8 mouse cellular contexts compared by ENCODE assay signal in genomic region chr10:128909567-128910028, GRCm38 (mm10). TPM values are rescaled to one million over a fixed set of nuclear protein-coding genes. Genes with fewer than 3 reads are reported as not detected.
DNase-seq lines count a peak whose midpoint lies in the region; ATAC-seq and TF ChIP-seq lines count a peak whose summit lies in the region.

No protein-coding gene starts in this region.

- peak; percentile 81 for DNase-seq in ES-CJ7 (ENCODE audit: low read depth, low spot score)
- DNase-seq in cerebellum, adult 18-20 months: peak; percentile 56 to 59
- DNase-seq in heart, postnatal 25 days (ENCODE audit: low spot score): peak; percentile 85
- peak; percentile 65 to 78 for DNase-seq in layer of hippocampus, adult 2 months (ENCODE audit: low spot score in 2 of 2)
- peak; percentile 92 for DNase-seq in lung, embryonic 14.5 days
- DNase-seq in yolk sac, embryonic 10.5 days (ENCODE audit: low spot score): peak; percentile 95

- no peaks in the 10 kb centered on the region for H3K27me3 ChIP-seq in forebrain, embryonic 16.5 days (replicated peaks; ENCODE audit: control insufficient read depth, insufficient read depth, low read length)
- H3K27me3 ChIP-seq in lung, embryonic 14.5 days (ENCODE audit: insufficient read depth, low read length): no peaks in the 10 kb centered on the region

- ATAC-seq in forebrain, embryonic 16.5 days: peak; percentile 60
- peak; percentile 84 for ATAC-seq in lung, embryonic 14.5 days (ENCODE audit: insufficient read depth)

- H3K4me2 ChIP-seq in forebrain, embryonic 16.5 days (ENCODE audit: low read length): peak overlapping the region; percentile 78
- peak overlapping the region; percentile 74 for H3K4me2 ChIP-seq in lung, embryonic 14.5 days

- peak; percentile 30; the same call in 1 of the 2 replicates for TF ChIP-seq POLR2A in olfactory bulb, adult 2 months (IDR thresholded peaks at IDR 0.05; ENCODE audit: insufficient read depth, low read depth, low read length)

- under 1% methylated on average over 39 of the region's 41 CpGs for WGBS in forebrain, embryonic 16.5 days
- under 1% methylated on average over 41 of the region's 41 CpGs for WGBS in lung, embryonic 14.5 days
- 3% methylated on average over 39 of the region's 41 CpGs for WGBS in olfactory bulb, adult 2 months

- no peaks in the 10 kb centered on the region for H3K9me3 ChIP-seq in forebrain, embryonic 16.5 days (ENCODE audit: control insufficient read depth, low read length)
- no peaks in the 10 kb centered on the region for H3K9me3 ChIP-seq in lung, embryonic 14.5 days (ENCODE audit: low read depth, low read length)

- peak overlapping the region; percentile 75 for H3K4me3 ChIP-seq in forebrain, embryonic 16.5 days (replicated peaks; ENCODE audit: low read length)
- H3K4me3 ChIP-seq in layer of hippocampus, adult 2 months: peak overlapping the region; percentile 74
- peak overlapping the region; percentile 86 for H3K4me3 ChIP-seq in lung, embryonic 14.5 days (ENCODE audit: low read depth, low read length)
- H3K4me3 ChIP-seq in olfactory bulb, adult 2 months (ENCODE audit: insufficient read depth, low read depth, low read length): peak overlapping the region; percentile 76

- peak overlapping the region; percentile 28; the same call in 1 of the 2 replicates for H3K27ac ChIP-seq in forebrain, embryonic 16.5 days (ENCODE audit: low read length)
- H3K27ac ChIP-seq in layer of hippocampus, adult 2 months: peak overlapping the region; percentile 98
- H3K27ac ChIP-seq in lung, embryonic 14.5 days (ENCODE audit: low read depth): peak overlapping the region; percentile 92
- peak overlapping the region; percentile 81 for H3K27ac ChIP-seq in olfactory bulb, adult 2 months (ENCODE audit: insufficient read depth, low read depth, low read length)

- H3K4me1 ChIP-seq in forebrain, embryonic 16.5 days (replicated peaks; ENCODE audit: control insufficient read depth, insufficient read depth, low read length): peaks cover 15% of the 10 kb centered on the region
- H3K4me1 ChIP-seq in lung, embryonic 14.5 days (ENCODE audit: insufficient read depth): peaks cover 4% of the 10 kb centered on the region; the same call in 1 of the 2 replicates
- peaks cover 24% of the 10 kb centered on the region for H3K4me1 ChIP-seq in olfactory bulb, adult 2 months (ENCODE audit: control insufficient read depth, insufficient read depth, low read length)

- TF ChIP-seq CTCF in layer of hippocampus, adult 2 months (conservative IDR thresholded peaks at IDR 0.05): no peak
- no peak for TF ChIP-seq CTCF in lung, embryonic 14.5 days (IDR thresholded peaks at IDR 0.05; ENCODE audit: low read depth)
- TF ChIP-seq CTCF in olfactory bulb, adult 2 months (IDR thresholded peaks at IDR 0.05; ENCODE audit: insufficient read depth, low read depth, low read length): no peak

- no peaks in the 10 kb centered on the region for H3K36me3 ChIP-seq in forebrain, embryonic 16.5 days (ENCODE audit: control insufficient read depth, insufficient read depth)
- H3K36me3 ChIP-seq in lung, embryonic 14.5 days (ENCODE audit: insufficient read depth): peaks cover 24% of the 10 kb centered on the region

- intact Hi-C loops in heart, postnatal 25 days (cut with DNase I): loop anchor here (5.0 kb wide), 2 partner anchors 38 to 68 kb away; no protein-coding TSS in a partner anchor

- H3K9ac ChIP-seq in forebrain, embryonic 16.5 days (replicated peaks; ENCODE audit: low read depth, low read length): peak overlapping the region; percentile 84
- peak overlapping the region; percentile 96 for H3K9ac ChIP-seq in lung, embryonic 14.5 days

RNA-seq across cellular contexts. Expression of gene Cd63, which starts 8.8 kb away (rescaled TPM):
- polyA plus RNA-seq in forebrain, embryonic 16.5 days (2015; fragmentation: Nextera tagmentation; extraction: Ambion mirVana): 119 and 137 TPM in 2 replicates
- total RNA-seq in heart, postnatal 25 days (2021): 100 to 1,000 TPM; 110 to 123 TPM
- total RNA-seq in layer of hippocampus, adult 2 months (2021): 10 to 100 TPM; 71.0 to 81.9 TPM
- polyA plus RNA-seq in lung, embryonic 14.5 days (2014; fragmentation: Nextera tagmentation; extraction: Ambion mirVana): 458 and 459 TPM in 2 replicates
- polyA plus RNA-seq in olfactory bulb, adult 2 months (2012; ENCODE audit: insufficient read depth, insufficient read length, low replicate concordance, missing spikeins): not detected in 2 replicates

RNA-seq across cellular contexts. Expression of gene Rdh5, which starts 13.1 kb away (rescaled TPM):
- polyA plus RNA-seq in forebrain, embryonic 16.5 days (2015; fragmentation: Nextera tagmentation; extraction: Ambion mirVana): 8.6 and 12.3 TPM in 2 replicates
- total RNA-seq in heart, postnatal 25 days (2021): 1 to 10 TPM; 5.0 to 7.9 TPM
- total RNA-seq in layer of hippocampus, adult 2 months (2021): 1 to 10 TPM; 4.3 to 8.4 TPM
- 10.5 and 12.5 TPM in 2 replicates for polyA plus RNA-seq in lung, embryonic 14.5 days (2014; fragmentation: Nextera tagmentation; extraction: Ambion mirVana)
- polyA plus RNA-seq in olfactory bulb, adult 2 months (2012; ENCODE audit: insufficient read depth, insufficient read length, low replicate concordance, missing spikeins): not detected in 2 replicates

RNA-seq across cellular contexts. Expression of gene Bloc1s1, which starts 14.2 kb away (rescaled TPM):
- polyA plus RNA-seq in forebrain, embryonic 16.5 days (2015; fragmentation: Nextera tagmentation; extraction: Ambion mirVana): 203 and 221 TPM in 2 replicates
- total RNA-seq in heart, postnatal 25 days (2021): 100 to 1,000 TPM; 183 to 185 TPM
- total RNA-seq in layer of hippocampus, adult 2 months (2021): 100 to 1,000 TPM in 1 of 2 experiments, 10 to 100 TPM in 1; 88.5 to 102 TPM
- polyA plus RNA-seq in lung, embryonic 14.5 days (2014; fragmentation: Nextera tagmentation; extraction: Ambion mirVana): 175 and 180 TPM in 2 replicates
- polyA plus RNA-seq in olfactory bulb, adult 2 months (2012; ENCODE audit: insufficient read depth, insufficient read length, low replicate concordance, missing spikeins): not detected in 2 replicates

RNA-seq across cellular contexts. Expression of gene Gdf11, which starts 18.1 kb away (rescaled TPM):
- polyA plus RNA-seq in forebrain, embryonic 16.5 days (2015; fragmentation: Nextera tagmentation; extraction: Ambion mirVana): 5.6 and 7.0 TPM in 2 replicates
- total RNA-seq in heart, postnatal 25 days (2021): 1 to 10 TPM; 2.3 to 2.6 TPM
- total RNA-seq in layer of hippocampus, adult 2 months (2021): 10 to 100 TPM; 20.5 to 21.9 TPM
- 3.5 and 4.5 TPM in 2 replicates for polyA plus RNA-seq in lung, embryonic 14.5 days (2014; fragmentation: Nextera tagmentation; extraction: Ambion mirVana)
- not detected in 2 replicates for polyA plus RNA-seq in olfactory bulb, adult 2 months (2012; ENCODE audit: insufficient read depth, insufficient read length, low replicate concordance, missing spikeins)

RNA-seq across cellular contexts. Expression of gene Itga7, which starts 24.0 kb away (rescaled TPM):
- polyA plus RNA-seq in forebrain, embryonic 16.5 days (2015; fragmentation: Nextera tagmentation; extraction: Ambion mirVana): 3.1 and 3.4 TPM in 2 replicates
- 100 to 1,000 TPM; 165 to 176 TPM for total RNA-seq in heart, postnatal 25 days (2021)
- total RNA-seq in layer of hippocampus, adult 2 months (2021): 10 to 100 TPM; 39.5 to 42.9 TPM
- 1.5 and 2.1 TPM in 2 replicates for polyA plus RNA-seq in lung, embryonic 14.5 days (2014; fragmentation: Nextera tagmentation; extraction: Ambion mirVana)
- polyA plus RNA-seq in olfactory bulb, adult 2 months (2012; ENCODE audit: insufficient read depth, insufficient read length, low replicate concordance, missing spikeins): not detected in 2 replicates

Comparison
In these comparisons a context has a peak if more than half of its experiments do, and no peak if none do; other contexts are left out.
1. Peak in every context shown above with its lines: DNase-seq, ATAC-seq, H3K4me3 ChIP-seq and H3K27ac ChIP-seq.
2. H3K27ac ChIP-seq: peak in every context shown above with its lines; median percentile 98 in layer of hippocampus, adult 2 months; 92 in lung, embryonic 14.5 days; 81 in olfactory bulb, adult 2 months; 28 in forebrain, embryonic 16.5 days.
3. RNA of gene Cd63, which starts 8.8 kb away (polyA plus RNA-seq): 458 to 459 TPM in lung, embryonic 14.5 days and 119 to 137 TPM in forebrain, embryonic 16.5 days; not detected in olfactory bulb, adult 2 months; every median in the first group is over 100 times any median in the second.
4. RNA of gene Bloc1s1, which starts 14.2 kb away (polyA plus RNA-seq): 203 to 221 TPM in forebrain, embryonic 16.5 days and 175 to 180 TPM in lung, embryonic 14.5 days; not detected in olfactory bulb, adult 2 months; every median in the first group is over 100 times any median in the second.